Mouse (Mus musculus): ENCODE measurements around the gene 2210011C24Rik. TPM values are rescaled to one million over a fixed set of nuclear protein-coding genes. Genes with fewer than 3 reads are reported as not detected.
A peak's percentile ranks its signal among the peaks of the same experiment; 100 is the strongest.
"Not testable (repeated sequence)": the region's sequence is repeated elsewhere in the genome, so short reads cannot be mapped to it uniquely, and the experiment has no call there.

The 2210011C24Rik gene
- total RNA-seq, 2 experiments from 2014 or later = 0.51 TPM; not detected in 1

- intact Hi-C loops (cut with DNase I) = loop anchor here (10.0 kb wide), 1 partner anchor 321 kb away; no protein-coding TSS in a partner anchor
- DNase-seq (ENCODE audit: extremely low spot score in 1 of 2, low spot score in 2 of 2) = no peak
These were observed 11.7 kb upstream of the 2210011C24Rik start for GRCm38 (mm10) chr8:84023631-84024030.

- no peak for DNase-seq (ENCODE audit: extremely low spot score in 1 of 2, low spot score in 2 of 2)
- intact Hi-C loops (cut with DNase I) = loop anchor here (10.0 kb wide), 1 partner anchor 322 kb away; no protein-coding TSS in a partner anchor
These were observed 11.1 kb upstream of the 2210011C24Rik start for GRCm38 (mm10) chr8:84023085-84023484.

GRCm38 (mm10) chr8:84021569-84021968 is 9.6 kb upstream of the 2210011C24Rik start:
- intact Hi-C loops (cut with DNase I) = loop anchor here (10.0 kb wide), 1 partner anchor 323 kb away; no protein-coding TSS in a partner anchor
- DNase-seq (ENCODE audit: extremely low spot score in 1 of 2, low spot score in 2 of 2) = no peak

GRCm38 (mm10) chr8:84021096-84021495 is 9.1 kb upstream of the 2210011C24Rik start, which contains the start of gene Palm3:
TSS of gene Palm3 (plus strand) at chr8:84021471.
- intact Hi-C loops (cut with DNase I) = loop anchor here (10.0 kb wide), 1 partner anchor 324 kb away; no protein-coding TSS in a partner anchor
- no peak for DNase-seq (ENCODE audit: extremely low spot score in 1 of 2, low spot score in 2 of 2)

GRCm38 (mm10) chr8:84019738-84020137 is 7.8 kb upstream of the 2210011C24Rik start:
- no peak for DNase-seq (ENCODE audit: extremely low spot score in 1 of 2, low spot score in 2 of 2)
- intact Hi-C loops (cut with DNase I) = loop anchor here (10.0 kb wide), 1 partner anchor 325 kb away; no protein-coding TSS in a partner anchor

- intact Hi-C loops (cut with DNase I) = no loop called here
These were observed 3.9 kb upstream of the 2210011C24Rik start for GRCm38 (mm10) chr8:84015833-84016232.

GRCm38 (mm10) chr8:84012499-84013165 is 661 bp upstream of the 2210011C24Rik start:
- DNase-seq (ENCODE audit: extremely low spot score in 1 of 2, low spot score in 2 of 2) = peak in 1 of 2 experiments; percentile 55
- intact Hi-C loops (cut with DNase I) = no loop called here

More at GRCm38 (mm10) chr8:84015833-84016232, 3.9 kb upstream of the 2210011C24Rik start:
- no peak for DNase-seq (ENCODE audit: extremely low spot score in 1 of 2, low spot score in 2 of 2)

GRCm38 (mm10) chr8:84010625-84011611 is 1.1 kb downstream of the 2210011C24Rik start:
- intact Hi-C loops (cut with DNase I) = no loop called here
- DNase-seq (ENCODE audit: extremely low spot score in 1 of 2, low spot score in 2 of 2) = peak in 1 of 2 experiments; percentile 82

GRCm38 (mm10) chr8:84009876-84010275 is 2.1 kb downstream of the 2210011C24Rik start:
- DNase-seq (ENCODE audit: extremely low spot score in 1 of 2, low spot score in 2 of 2) = peak; percentile 83 to 86
- intact Hi-C loops (cut with DNase I) = no loop called here

- DNase-seq (ENCODE audit: extremely low spot score in 1 of 2, low spot score in 2 of 2) = no peak
- intact Hi-C loops (cut with DNase I) = no loop called here
These were observed 3.6 kb downstream of the 2210011C24Rik start for GRCm38 (mm10) chr8:84008362-84008761.

- intact Hi-C loops (cut with DNase I); DNase-seq (ENCODE audit: extremely low spot score in 1 of 2, low spot score in 2 of 2): not testable (repeated sequence)
These were observed 6.5 kb downstream of the 2210011C24Rik start for GRCm38 (mm10) chr8:84005502-84005901.

GRCm38 (mm10) chr8:84004533-84005201 is 7.3 kb downstream of the 2210011C24Rik start:
- intact Hi-C loops (cut with DNase I) = no loop called here
- peak; percentile 89 to 96 for DNase-seq (ENCODE audit: extremely low spot score in 1 of 2, low spot score in 2 of 2)

- intact Hi-C loops (cut with DNase I) = no loop called here
- no peak for DNase-seq (ENCODE audit: extremely low spot score in 1 of 2, low spot score in 2 of 2)
These were observed 8.2 kb downstream of the 2210011C24Rik start for GRCm38 (mm10) chr8:84003612-84004246.

GRCm38 (mm10) chr8:84002957-84003611 is 8.9 kb downstream of the 2210011C24Rik start:
- DNase-seq (ENCODE audit: extremely low spot score in 1 of 2, low spot score in 2 of 2) = no peak
- intact Hi-C loops (cut with DNase I) = no loop called here

GRCm38 (mm10) chr8:84001281-84002000 is 10.5 kb downstream of the 2210011C24Rik start, which contains the start of gene 1700067K01Rik:
TSS of gene 1700067K01Rik (plus strand) at chr8:84001502.
- intact Hi-C loops (cut with DNase I) = no loop called here
- peak in 1 of 2 experiments; percentile 47 for DNase-seq (ENCODE audit: extremely low spot score in 1 of 2, low spot score in 2 of 2)

GRCm38 (mm10) chr8:83999825-84000224 is 12.1 kb downstream of the 2210011C24Rik start:
- no peak for DNase-seq (ENCODE audit: extremely low spot score in 1 of 2, low spot score in 2 of 2)
- intact Hi-C loops (cut with DNase I) = no loop called here
